Mouse (Mus musculus) thymus, postnatal 10 days (tissue): ENCODE measurements around the gene Gramd4.

Source experiments
- DNase-seq, 2 experiments: peaks; one replicate each; pipeline ENCODE4 v3.0.0; 2021; ENCODE audit warnings: low spot score in 2 of 2

Gramd4 gene

GRCm38 (mm10) chr15:86070368-86070767, 12.9 kb downstream of the Gramd4 start:
- no peak for DNase-seq

- peak in 1 of 2 experiments; percentile 30 for DNase-seq
These were observed 13.7 kb downstream of the Gramd4 start for GRCm38 (mm10) chr15:86071166-86071565.

- DNase-seq: no peak
These were observed 16.9 kb downstream of the Gramd4 start for GRCm38 (mm10) chr15:86074171-86074937.

GRCm38 (mm10) chr15:86075305-86076047, 18.0 kb downstream of the Gramd4 start:
- no peak for DNase-seq

GRCm38 (mm10) chr15:86076048-86076315, 18.5 kb downstream of the Gramd4 start:
- no peak for DNase-seq

GRCm38 (mm10) chr15:86076378-86076777, 18.9 kb downstream of the Gramd4 start:
- DNase-seq: no peak

GRCm38 (mm10) chr15:86077934-86078333, 20.4 kb downstream of the Gramd4 start:
- DNase-seq: no peak

GRCm38 (mm10) chr15:86078481-86079216, 21.2 kb downstream of the Gramd4 start:
- DNase-seq: no peak

GRCm38 (mm10) chr15:86079467-86079866, 22.0 kb downstream of the Gramd4 start:
- DNase-seq: no peak

GRCm38 (mm10) chr15:86079876-86080275, 22.4 kb downstream of the Gramd4 start:
- no peak for DNase-seq

- no peak for DNase-seq
These were observed 22.9 kb downstream of the Gramd4 start for GRCm38 (mm10) chr15:86080408-86080807.

GRCm38 (mm10) chr15:86081654-86082053, 24.2 kb downstream of the Gramd4 start:
- no peak for DNase-seq

GRCm38 (mm10) chr15:86082551-86082961, 25.1 kb downstream of the Gramd4 start:
- DNase-seq: no peak

GRCm38 (mm10) chr15:86083261-86083741, 25.8 kb downstream of the Gramd4 start:
- DNase-seq: no peak

- peak in 1 of 2 experiments; percentile 44 for DNase-seq
These were observed 28.1 kb downstream of the Gramd4 start for GRCm38 (mm10) chr15:86085301-86086225.

- no peak for DNase-seq
These were observed 28.8 kb downstream of the Gramd4 start for GRCm38 (mm10) chr15:86086291-86086706.

GRCm38 (mm10) chr15:86087591-86088149, 30.2 kb downstream of the Gramd4 start:
- no peak for DNase-seq

GRCm38 (mm10) chr15:86088266-86088790, 30.8 kb downstream of the Gramd4 start:
- DNase-seq: no peak

GRCm38 (mm10) chr15:86089091-86089744, 31.7 kb downstream of the Gramd4 start:
- DNase-seq: no peak

GRCm38 (mm10) chr15:86089991-86090529, 32.6 kb downstream of the Gramd4 start:
- DNase-seq: no peak
